Mouse (Mus musculus) adrenal gland, adult 8-10 months (tissue): ENCODE measurements around the gene Nrp1. TPM values are rescaled to one million over a fixed set of nuclear protein-coding genes. Genes with fewer than 3 reads are reported as not detected.

Experiments
- DNase-seq: peaks from one replicate; pipeline ENCODE4 v3.0.0; 2022
- total RNA-seq, 4 experiments: library from RNA; stranded (reverse); gene quantifications; 2 replicates each; pipeline ENCODE4 v1.2.4; 2022

Gene Nrp1
- total RNA-seq, 4 experiments from 2014 or later: 70.0 to 135 (median 99.1) TPM

GRCm38 (mm10) chr8:128466681-128467430 is 108.5 kb downstream of the Nrp1 start:
- DNase-seq: no peak

- no peak for DNase-seq
These were observed 111.7 kb downstream of the Nrp1 start for GRCm38 (mm10) chr8:128470097-128470496.

GRCm38 (mm10) chr8:128471186-128471585 is 112.8 kb downstream of the Nrp1 start:
- DNase-seq: no peak

- no peak for DNase-seq
These were observed 114.5 kb downstream of the Nrp1 start for GRCm38 (mm10) chr8:128472871-128473270.

GRCm38 (mm10) chr8:128473456-128474239 is 115.2 kb downstream of the Nrp1 start:
- DNase-seq: no peak

GRCm38 (mm10) chr8:128474614-128475013 is 116.2 kb downstream of the Nrp1 start:
- no peak for DNase-seq

GRCm38 (mm10) chr8:128476206-128476605 is 117.8 kb downstream of the Nrp1 start:
- no peak for DNase-seq

- no peak for DNase-seq
These were observed 119.6 kb downstream of the Nrp1 start for GRCm38 (mm10) chr8:128478017-128478416.

- DNase-seq: no peak
These were observed 121.1 kb downstream of the Nrp1 start for GRCm38 (mm10) chr8:128479309-128480013.

GRCm38 (mm10) chr8:128480896-128481665 is 122.7 kb downstream of the Nrp1 start:
- no peak for DNase-seq

GRCm38 (mm10) chr8:128483344-128483743 is 124.9 kb downstream of the Nrp1 start:
- no peak for DNase-seq

- DNase-seq: peak; percentile 75
These were observed 126.3 kb downstream of the Nrp1 start for GRCm38 (mm10) chr8:128484720-128485124.

- no peak for DNase-seq
These were observed 127.6 kb downstream of the Nrp1 start for GRCm38 (mm10) chr8:128486043-128486442.

GRCm38 (mm10) chr8:128487966-128488931 is 129.8 kb downstream of the Nrp1 start:
- DNase-seq: peak; percentile 33

- DNase-seq: no peak
These were observed 130.9 kb downstream of the Nrp1 start for GRCm38 (mm10) chr8:128489351-128489750.

GRCm38 (mm10) chr8:128491126-128492067 is 133.0 kb downstream of the Nrp1 start:
- peak; percentile 58 for DNase-seq

- DNase-seq: no peak
These were observed 135.4 kb downstream of the Nrp1 start for GRCm38 (mm10) chr8:128493801-128494200.

GRCm38 (mm10) chr8:128498836-128499235 is 140.4 kb downstream of the Nrp1 start:
- DNase-seq: no peak

- DNase-seq: no peak
These were observed 145.9 kb downstream of the Nrp1 start for GRCm38 (mm10) chr8:128504136-128504829.
